Mouse (Mus musculus): ENCODE data around the gene Plekha5.

DNA sequence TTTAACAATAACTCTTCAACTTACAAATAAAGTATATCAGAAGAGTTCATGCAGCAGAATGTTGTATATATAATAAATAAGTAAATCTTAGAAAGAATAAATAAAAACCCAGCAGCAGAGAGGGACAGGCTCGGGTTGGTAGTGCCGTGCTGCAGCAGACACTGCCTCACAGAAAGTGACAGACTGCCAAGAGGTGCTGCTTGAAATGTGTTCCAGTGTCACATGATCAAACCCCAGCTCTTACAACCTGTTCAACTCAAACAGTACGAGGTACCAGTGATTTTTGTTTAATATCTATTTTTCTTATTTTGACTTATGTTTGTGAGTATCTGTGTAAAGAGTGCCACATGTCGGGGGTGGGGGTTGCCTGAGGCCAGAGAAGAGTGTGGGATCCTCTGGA is 75.1 kb downstream of the Plekha5 start:
- TF ChIP-seq CTCF (IDR thresholded peaks at IDR 0.05; ENCODE audit: low read depth) (no peak), EP300 (IDR thresholded peaks at IDR 0.05; ENCODE audit: low read depth) (no peak)

Measured in liver, postnatal 0 days (tissue).